Mouse (Mus musculus) skeletal muscle tissue, adult 2 months (tissue): ENCODE data around the gene Oat.

Source experiments
- DNase-seq: peaks from one replicate; pipeline ENCODE4 v3.0.0-alpha.2; 2012; ENCODE audit warnings: low read depth, low spot score

Oat gene

DNA sequence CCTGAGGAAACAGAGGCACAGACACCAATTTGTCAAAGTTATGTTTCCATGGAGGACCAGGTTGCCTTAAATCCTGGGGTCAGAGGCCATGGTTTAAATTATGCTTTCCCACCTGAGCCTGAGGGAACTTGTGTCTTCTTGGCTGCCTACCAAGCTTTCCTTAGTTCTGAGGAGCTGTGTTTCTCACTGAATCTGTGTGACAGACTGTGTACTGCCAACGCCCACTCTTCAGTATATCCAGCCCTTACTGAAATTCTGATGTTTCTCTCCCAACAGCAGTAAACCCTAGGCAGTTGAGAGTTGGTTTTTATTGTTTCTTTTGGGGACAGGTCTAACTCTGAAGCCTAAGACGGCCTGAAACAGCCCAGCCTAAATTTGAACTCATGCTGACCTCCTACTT lies 17.6 kb upstream of the Oat start:
- no peak for DNase-seq

DNA sequence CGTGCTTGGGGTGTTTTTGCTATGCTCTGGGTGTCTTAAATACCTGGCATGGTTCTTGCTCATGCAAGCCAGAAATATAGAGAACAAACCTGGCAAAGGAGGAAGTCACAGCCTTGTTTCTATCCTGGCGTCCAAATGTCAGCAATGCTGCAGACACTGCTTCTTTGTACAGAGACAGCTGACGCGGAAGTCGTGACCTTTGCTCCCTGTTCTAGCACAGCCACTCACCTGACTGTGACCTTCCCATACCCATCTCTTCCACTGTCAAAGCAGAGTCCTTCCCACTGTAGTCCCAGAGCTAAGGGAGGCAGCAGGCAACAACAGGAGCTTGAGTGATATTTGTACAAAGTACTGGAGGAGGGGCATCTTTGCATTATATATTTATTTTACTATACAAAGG lies 13.4 kb upstream of the Oat start:
- no peak for DNase-seq

DNA sequence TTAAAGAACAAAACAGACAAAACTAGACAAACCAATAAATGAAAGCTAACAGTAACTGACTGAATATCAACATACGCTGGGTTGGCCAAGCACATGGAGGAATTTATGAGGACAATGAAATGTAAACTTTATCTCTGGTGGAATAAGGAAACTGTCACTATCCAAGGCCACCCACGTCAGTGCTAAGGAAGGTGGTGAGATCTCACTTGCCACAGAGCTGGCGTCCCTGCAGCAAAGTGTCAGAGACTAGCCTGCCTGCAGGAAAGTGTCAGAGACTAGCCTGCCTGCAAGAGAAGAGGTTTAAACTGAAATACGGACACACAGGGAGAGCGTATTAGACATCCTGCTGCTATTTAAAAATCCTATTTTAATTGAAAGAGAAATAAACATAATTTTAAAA lies 11.0 kb upstream of the Oat start:
- no peak for DNase-seq

DNA sequence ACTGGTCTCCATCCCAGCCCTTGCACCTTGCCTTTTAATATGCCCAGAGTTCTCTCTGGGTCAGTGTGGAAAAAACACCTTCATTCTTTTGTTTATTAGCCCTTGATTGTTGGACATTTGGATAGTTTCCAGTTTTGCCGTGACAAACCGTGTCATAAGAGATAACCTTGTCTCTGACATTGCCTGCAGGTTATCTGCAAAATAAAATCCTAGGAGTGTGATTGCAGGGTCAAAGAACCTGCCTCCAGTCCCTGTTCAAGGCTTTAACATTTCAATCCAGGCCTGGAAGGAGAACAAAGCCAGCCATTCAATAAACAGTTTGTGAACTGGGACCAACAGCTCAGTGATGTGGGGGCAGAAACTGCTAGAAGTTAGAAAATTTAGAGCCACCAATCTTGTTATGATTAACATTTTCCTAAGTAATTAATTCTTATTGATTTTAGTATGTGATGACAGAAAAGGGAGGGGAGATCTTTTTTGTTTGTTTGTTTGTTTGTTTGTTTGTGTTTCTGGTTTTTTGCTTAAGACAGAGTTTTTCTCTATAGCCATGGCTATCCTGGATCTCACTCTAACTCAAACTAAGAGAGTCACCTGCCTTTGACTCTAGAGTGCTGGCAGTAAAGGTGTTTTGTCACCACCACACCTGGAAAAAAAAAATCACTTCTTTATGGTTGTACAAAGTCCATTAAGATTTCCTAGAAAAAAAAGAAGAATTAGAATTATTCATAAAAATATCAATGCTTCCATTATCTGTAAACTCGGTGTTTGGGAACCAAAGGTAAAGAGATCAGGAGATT lies 9.7 kb upstream of the Oat start:
- DNase-seq, result no peak

DNA sequence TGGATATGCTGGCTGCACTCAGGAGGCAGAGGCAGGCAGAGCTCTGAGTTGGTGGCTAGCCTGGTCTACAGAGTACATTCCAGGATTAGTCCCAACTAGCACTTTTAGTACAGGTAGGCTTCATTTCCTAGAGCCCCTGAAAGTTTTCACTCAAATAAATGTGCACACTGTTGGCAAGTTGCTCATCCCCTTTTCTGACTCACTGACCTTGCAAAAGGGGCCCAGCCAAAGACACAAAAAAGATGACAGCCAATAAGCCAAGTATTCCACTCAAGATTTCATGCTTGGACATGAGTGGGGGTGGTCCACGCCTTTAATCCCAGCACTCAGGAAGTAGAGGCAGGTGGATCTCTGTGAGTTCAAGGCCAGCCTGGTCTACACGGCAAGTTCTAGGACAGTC lies 5.2 kb upstream of the Oat start:
- no peak for DNase-seq

DNA sequence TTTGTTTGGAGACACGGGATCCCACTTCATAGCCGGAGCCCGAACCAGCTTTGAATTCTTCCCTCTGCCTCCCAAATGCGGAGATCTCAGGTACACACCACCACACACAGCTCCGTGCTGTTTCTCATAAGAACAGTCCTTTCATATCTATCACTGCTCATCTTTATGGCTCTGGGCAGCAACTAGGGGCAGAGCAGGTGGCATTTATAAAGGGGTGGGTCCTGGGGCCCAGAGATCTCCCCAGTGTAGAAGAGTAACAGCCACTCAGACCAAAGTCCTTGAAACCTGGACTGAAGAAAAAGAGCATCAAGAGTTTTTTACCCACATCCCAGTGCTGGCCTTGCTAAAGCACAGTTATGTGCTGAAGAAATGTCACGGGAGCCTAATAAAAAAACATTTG lies 4.3 kb upstream of the Oat start:
- no peak for DNase-seq

- DNase-seq, result no peak
Measured at GRCm38 (mm10) chr7:132576891-132577290, 693 bp upstream of the Oat start.

DNA sequence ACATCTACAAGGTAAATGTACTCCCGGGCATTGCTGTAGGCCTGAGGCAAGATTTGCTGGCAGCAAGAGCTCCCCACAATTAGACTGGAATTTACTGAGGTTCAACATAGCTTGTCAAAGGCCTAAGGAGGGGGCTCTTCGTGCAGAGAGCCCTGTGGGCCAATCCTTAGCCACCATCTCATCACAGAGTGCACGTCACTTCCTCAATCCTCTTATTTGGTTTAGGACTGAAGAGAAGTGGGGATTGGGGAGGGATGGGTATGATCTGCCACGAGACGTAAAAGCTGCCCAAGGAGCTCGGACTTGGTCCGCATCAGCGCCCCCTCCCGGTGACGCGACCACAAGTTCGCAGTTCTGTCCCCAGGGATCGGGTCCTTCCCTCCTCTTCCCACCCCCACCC lies 575 bp downstream of the Oat start:
- DNase-seq, result peak; percentile 92

GRCm38 (mm10) chr7:132574646-132575045 lies 1.6 kb downstream of the Oat start:
- no peak for DNase-seq

GRCm38 (mm10) chr7:132573205-132573604 lies 3.0 kb downstream of the Oat start:
- DNase-seq, result no peak

GRCm38 (mm10) chr7:132572738-132573137 lies 3.5 kb downstream of the Oat start:
- no peak for DNase-seq

DNA sequence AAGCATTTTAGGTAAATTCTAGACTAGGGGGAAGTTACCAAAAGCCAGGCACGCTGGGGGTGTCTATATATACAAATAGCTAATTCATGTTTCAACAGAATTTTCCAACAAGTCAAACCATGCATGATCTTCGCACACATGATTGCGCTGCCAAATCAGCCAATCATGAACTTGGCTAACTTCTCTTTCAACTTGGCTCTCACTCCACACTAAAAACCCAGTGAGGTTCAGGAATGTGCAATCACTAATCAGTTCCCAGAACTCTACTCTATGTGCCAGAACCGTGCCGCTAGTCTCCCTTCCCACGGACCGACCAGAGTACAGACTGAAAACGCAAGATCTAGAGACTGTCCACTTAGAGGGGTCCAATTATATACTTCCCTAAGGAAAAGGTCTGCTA lies 4.7 kb downstream of the Oat start:
- DNase-seq, result no peak

- DNase-seq, result no peak
Measured at GRCm38 (mm10) chr7:132570071-132570470, 6.1 kb downstream of the Oat start.

- no peak for DNase-seq
Measured at GRCm38 (mm10) chr7:132568817-132569216, 7.4 kb downstream of the Oat start.

DNA sequence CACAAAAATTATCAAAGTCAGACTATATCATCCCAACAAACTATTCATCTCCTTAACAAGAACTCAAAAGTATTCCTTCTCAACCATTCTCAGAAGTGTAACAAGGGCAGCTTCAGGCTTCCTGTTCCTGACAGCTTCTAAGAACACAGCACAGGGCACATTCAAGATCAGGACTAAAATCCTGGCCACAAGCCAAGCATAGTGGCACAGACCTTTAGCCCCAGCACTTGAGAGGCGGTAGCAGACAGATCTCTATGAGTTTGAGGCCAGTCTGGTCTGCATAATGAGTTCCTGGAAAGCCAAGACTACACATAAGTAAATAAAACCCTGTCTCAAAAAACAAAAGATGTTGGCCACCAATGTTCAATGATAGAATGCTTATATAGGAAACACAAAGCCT lies 10.4 kb downstream of the Oat start:
- no peak for DNase-seq

DNA sequence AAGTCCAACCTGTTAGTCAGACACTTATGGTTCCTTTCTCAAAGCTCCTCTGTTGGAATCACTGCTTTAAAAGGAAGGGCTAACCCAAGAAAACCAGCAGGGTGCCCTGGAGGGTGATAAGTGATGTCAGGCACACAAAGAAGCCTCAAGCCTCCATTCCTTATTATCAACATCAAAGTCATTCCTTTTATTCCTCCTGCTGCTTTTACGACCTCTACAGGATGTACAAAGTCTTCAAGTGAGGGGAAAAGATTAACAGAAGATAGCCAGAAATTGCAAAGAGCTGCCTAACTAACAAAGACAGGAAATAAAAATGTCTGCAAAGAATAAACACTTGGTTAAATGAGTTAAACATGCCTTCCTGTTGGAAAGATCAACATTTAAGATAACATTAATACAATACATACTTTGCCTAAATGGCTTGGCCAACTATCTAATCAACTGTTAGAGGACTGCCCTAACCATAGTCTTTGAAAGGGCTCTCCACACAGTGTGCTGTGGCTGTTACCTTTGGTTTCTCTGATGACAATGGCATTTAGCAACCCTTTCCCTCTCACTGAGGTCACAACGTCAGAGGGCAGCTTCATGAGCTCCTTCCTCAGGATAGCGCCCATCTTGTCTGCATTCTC lies 16.9 kb downstream of the Oat start:
- no peak for DNase-seq

- DNase-seq, result no peak
Measured at GRCm38 (mm10) chr7:132558141-132558736, 18.0 kb downstream of the Oat start.

GRCm38 (mm10) chr7:132556575-132556974 lies 19.6 kb downstream of the Oat start:
- no peak for DNase-seq

DNA sequence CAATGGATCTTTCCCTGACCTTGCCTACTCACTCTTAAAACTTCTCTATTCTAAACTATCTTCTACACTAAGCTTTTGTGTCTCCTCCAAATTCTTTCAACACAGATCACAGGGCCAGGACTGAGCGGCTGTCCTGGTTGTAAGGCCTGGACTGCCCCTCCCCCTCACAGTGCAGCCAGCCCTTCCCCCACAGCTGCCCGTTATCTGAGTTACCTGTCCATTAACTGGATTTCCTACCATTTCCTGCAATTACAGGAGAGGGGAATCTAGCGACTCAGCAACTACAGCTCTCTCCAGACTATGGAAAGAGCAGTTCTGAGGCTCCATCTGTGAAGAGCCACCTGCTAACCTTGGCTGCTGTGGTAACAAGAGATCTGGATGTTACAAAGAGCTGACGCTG lies 20.3 kb downstream of the Oat start:
- DNase-seq, result no peak

DNA sequence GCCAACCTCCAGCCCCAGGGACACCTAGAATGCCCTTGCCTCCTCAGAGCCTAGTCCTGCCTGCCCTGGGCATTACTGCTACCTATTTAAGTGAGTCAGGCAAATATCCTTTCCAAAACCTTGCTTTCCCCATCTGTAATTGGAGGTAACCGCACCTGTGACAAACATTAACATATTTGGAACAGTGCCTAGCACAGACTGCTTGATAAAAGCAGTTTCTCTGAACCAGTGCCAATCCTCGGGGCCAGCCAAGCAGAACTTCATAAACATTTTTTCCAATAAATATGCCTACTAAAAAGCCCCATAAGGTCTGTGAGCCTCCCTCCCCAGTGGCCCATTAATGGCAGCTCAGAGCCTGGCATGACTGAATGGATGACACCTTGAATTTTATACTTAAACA lies 22.1 kb downstream of the Oat start:
- no peak for DNase-seq

DNA sequence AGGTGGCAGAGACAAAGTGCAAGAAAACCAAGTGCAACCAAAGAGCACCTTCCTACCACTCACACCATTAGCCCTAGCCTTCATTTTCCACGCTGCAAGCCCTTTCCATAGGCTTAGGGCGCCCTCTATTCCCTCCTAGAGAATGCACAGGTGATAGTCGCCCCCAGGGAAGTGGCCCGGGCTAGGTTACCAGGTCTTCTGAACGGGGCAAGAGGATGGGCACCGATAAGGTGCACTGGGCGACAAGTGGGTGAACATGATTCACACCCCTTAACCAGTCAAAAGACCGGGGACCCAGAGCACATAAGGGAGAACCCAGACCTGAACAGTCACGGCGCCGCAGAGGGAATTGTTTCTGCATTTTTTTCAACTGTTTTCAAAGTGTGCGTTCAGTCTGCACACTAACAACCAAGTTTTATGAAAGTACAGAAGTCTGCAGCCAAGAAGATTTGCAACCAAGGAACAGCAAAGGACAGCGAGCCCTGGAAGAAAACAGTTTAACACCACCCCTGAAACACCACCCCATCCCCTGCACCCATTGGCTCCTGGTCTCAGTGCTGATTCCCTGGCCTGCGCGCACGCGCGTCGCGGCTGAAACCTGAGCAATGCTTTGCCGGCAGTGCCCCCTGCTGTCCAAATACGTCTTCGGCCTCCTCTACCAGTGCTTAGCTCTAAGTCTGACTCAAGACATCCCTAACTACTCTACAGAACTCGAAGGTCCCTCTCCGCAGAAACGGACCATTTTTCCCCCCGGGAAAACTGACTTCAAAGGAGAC lies 24.7 kb downstream of the Oat start:
- DNase-seq, result peak; percentile 94

GRCm38 (mm10) chr7:132547126-132547525 lies 29.1 kb downstream of the Oat start:
- DNase-seq, result no peak
